9 mouse cellular contexts compared by ENCODE assay signal in the genomic region with DNA sequence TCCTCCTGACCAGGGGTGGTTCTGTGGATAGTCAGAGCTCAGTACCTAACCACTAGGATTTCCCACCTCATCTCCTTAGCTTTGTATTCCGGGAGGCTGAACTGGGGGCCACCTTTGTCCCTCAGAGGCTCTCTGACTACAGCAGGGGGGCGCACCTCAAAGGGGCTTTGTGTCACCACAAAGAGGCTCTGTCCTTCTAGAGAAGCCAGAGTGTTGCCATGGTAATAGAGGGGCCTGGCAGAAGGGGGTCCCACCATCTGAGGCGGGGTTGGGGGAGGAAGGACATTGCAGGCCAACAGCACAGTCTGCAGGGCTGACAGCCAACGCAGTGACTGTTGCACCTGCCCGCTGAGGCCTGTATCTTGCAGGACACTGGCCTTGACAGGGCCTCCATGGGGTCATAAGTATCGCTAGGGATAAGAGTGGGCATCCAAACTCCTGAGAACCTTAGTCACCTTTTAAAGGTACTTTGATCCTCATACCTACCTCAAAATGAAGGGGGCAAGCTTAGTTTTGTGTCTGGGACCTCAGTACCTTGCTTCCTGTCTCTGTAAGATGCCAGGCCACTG. TPM values are rescaled to one million over a fixed set of nuclear protein-coding genes. Genes with fewer than 3 reads are reported as not detected.
DNase-seq lines count a peak whose midpoint lies in the region; ATAC-seq and TF ChIP-seq lines count a peak whose summit lies in the region.
"Had no signal": no experiment of that assay in that cellular context is flagged by ENCODE, and none has a peak within 500 bp of the region (broad histone marks: within the 10 kb centered on the region; RNA-seq: fewer than 3 reads in every experiment).

No protein-coding gene starts in this region.

- WGBS in forebrain, embryonic 14.5 days = 4% methylated on average over 6 of the region's 6 CpGs
- 43% methylated on average over 6 of the region's 6 CpGs for WGBS in limb, embryonic 14.5 days

- DNase-seq in right cerebral cortex, postnatal 10 days (ENCODE audit: low spot score in 2 of 2) = peak; percentile 67 to 76
- no peak for DNase-seq in right cerebral cortex, postnatal 4 days
- peak; percentile 91 for DNase-seq in forebrain, embryonic 14.5 days (ENCODE audit: low spot score)
- DNase-seq in limb, embryonic 14.5 days (ENCODE audit: low spot score) = no peak
- peak; percentile 74 for DNase-seq in retina, embryonic 14.5 days (ENCODE audit: low spot score)
- no peak for DNase-seq in layer of hippocampus, adult 18-20 months (ENCODE audit: low spot score in 2 of 2)
- DNase-seq in kidney, adult 18-20 months = no peak
- DNase-seq: heart, postnatal 10 days had no signal

- ATAC-seq in forebrain, embryonic 14.5 days = peak; percentile 78
- ATAC-seq in limb, embryonic 14.5 days (ENCODE audit: low FRiP score, low read depth) = 0 out of 2 replicates have a peak, but pooled peaks have one; percentile 41
- no peak for ATAC-seq in megakaryocyte progenitor cell, adult 5-6 weeks (replicated peaks; ENCODE audit: poor library complexity)

- H3K9me3 ChIP-seq in forebrain, embryonic 14.5 days (replicated peaks; ENCODE audit: control insufficient read depth, low read length) = no peaks in the 10 kb centered on the region
- H3K9me3 ChIP-seq in limb, embryonic 14.5 days (ENCODE audit: control insufficient read depth, low read length) = no peaks in the 10 kb centered on the region

- no peak overlapping the region for H3K4me3 ChIP-seq in forebrain, embryonic 14.5 days (ENCODE audit: low read depth, low read length)
- H3K4me3 ChIP-seq in limb, embryonic 14.5 days (replicated peaks; ENCODE audit: low read length) = no peak overlapping the region

- peak overlapping the region; percentile 70 for H3K27ac ChIP-seq in forebrain, embryonic 14.5 days (ENCODE audit: low read depth, low read length)
- no peak overlapping the region for H3K27ac ChIP-seq in limb, embryonic 14.5 days (replicated peaks; ENCODE audit: low read depth, low read length)

- no peak overlapping the region for H3K4me2 ChIP-seq in forebrain, embryonic 14.5 days (ENCODE audit: low read length)
- no peak overlapping the region for H3K4me2 ChIP-seq in limb, embryonic 14.5 days (replicated peaks; ENCODE audit: low read depth, low read length, severe bottlenecking)

- peaks cover 55% of the 10 kb centered on the region for H3K4me1 ChIP-seq in forebrain, embryonic 14.5 days (ENCODE audit: control insufficient read depth, insufficient read depth, low read length)
- H3K4me1 ChIP-seq in limb, embryonic 14.5 days (ENCODE audit: control insufficient read depth, insufficient read depth, low read length) = peaks cover 2% of the 10 kb centered on the region; the same call in 1 of the 2 replicates

- no peak for TF ChIP-seq POLR2A in limb, embryonic 14.5 days (IDR thresholded peaks at IDR 0.05; ENCODE audit: borderline replicate concordance, extremely low read depth, insufficient read depth, insufficient read length)

- H3K27me3 ChIP-seq in forebrain, embryonic 14.5 days (replicated peaks; ENCODE audit: control insufficient read depth, insufficient read depth, low read length) = no peaks in the 10 kb centered on the region
- H3K27me3 ChIP-seq in limb, embryonic 14.5 days (ENCODE audit: control insufficient read depth, insufficient read depth, low read length) = no peaks in the 10 kb centered on the region

- H3K9ac ChIP-seq in forebrain, embryonic 14.5 days (ENCODE audit: low read length) = no peak overlapping the region
- H3K9ac ChIP-seq in limb, embryonic 14.5 days (ENCODE audit: low read depth, low read length, severe bottlenecking) = no peak overlapping the region

- no peaks in the 10 kb centered on the region for H3K36me3 ChIP-seq in forebrain, embryonic 14.5 days (ENCODE audit: control insufficient read depth, insufficient read depth, low read length)
- no peaks in the 10 kb centered on the region for H3K36me3 ChIP-seq in limb, embryonic 14.5 days (ENCODE audit: control insufficient read depth, insufficient read depth, low read length)

RNA-seq across cellular contexts. Expression of a gene that starts 32.6 kb away (rescaled TPM):
- 46.8 and 47.8 TPM in 2 replicates for polyA plus RNA-seq in forebrain, embryonic 14.5 days (2014; fragmentation: Nextera tagmentation; extraction: Ambion mirVana)
- polyA plus RNA-seq in limb, embryonic 14.5 days (2012; rRNA removed) = 33.6 and 42.9 TPM in 2 replicates
- 18.9 and 23.4 TPM in 2 replicates for polyA plus RNA-seq in limb, embryonic 14.5 days (2014; fragmentation: Nextera tagmentation; extraction: Ambion mirVana)
- 10 to 100 TPM; 33.2 to 38.6 TPM for total RNA-seq in layer of hippocampus, adult 18-20 months (2021)
- total RNA-seq in megakaryocyte progenitor cell, adult 5-6 weeks (2015) = 0.20 and 1.2 TPM in 2 replicates
- 0.83 and 7.9 TPM in 2 replicates for total RNA-seq in megakaryocyte progenitor cell, adult 5-6 weeks (2017)

RNA-seq across cellular contexts. Expression of a gene that starts 32.7 kb away (rescaled TPM):
- 78.7 and 81.3 TPM in 2 replicates for polyA plus RNA-seq in forebrain, embryonic 14.5 days (2014; fragmentation: Nextera tagmentation; extraction: Ambion mirVana)
- polyA plus RNA-seq in limb, embryonic 14.5 days (2012; rRNA removed) = 25.2 and 28.7 TPM in 2 replicates
- 24.0 and 25.1 TPM in 2 replicates for polyA plus RNA-seq in limb, embryonic 14.5 days (2014; fragmentation: Nextera tagmentation; extraction: Ambion mirVana)
- total RNA-seq in layer of hippocampus, adult 18-20 months (2021) = 100 to 1,000 TPM; 102 to 116 TPM
- 20.5 and 21.7 TPM in 2 replicates for total RNA-seq in megakaryocyte progenitor cell, adult 5-6 weeks (2015)
- total RNA-seq in megakaryocyte progenitor cell, adult 5-6 weeks (2017) = 7.6 and 8.6 TPM in 2 replicates

RNA-seq across cellular contexts. Expression of a gene that starts 45.6 kb away (rescaled TPM):
- polyA plus RNA-seq in forebrain, embryonic 14.5 days (2014; fragmentation: Nextera tagmentation; extraction: Ambion mirVana) = 22.0 and 23.5 TPM in 2 replicates
- 13.4 and 14.1 TPM in 2 replicates for polyA plus RNA-seq in limb, embryonic 14.5 days (2012; rRNA removed)
- polyA plus RNA-seq in limb, embryonic 14.5 days (2014; fragmentation: Nextera tagmentation; extraction: Ambion mirVana) = 13.6 and 18.4 TPM in 2 replicates
- total RNA-seq in layer of hippocampus, adult 18-20 months (2021) = 10 to 100 TPM; 15.3 to 22.4 TPM
- total RNA-seq in megakaryocyte progenitor cell, adult 5-6 weeks (2015) = 14.3 and 23.0 TPM in 2 replicates
- total RNA-seq in megakaryocyte progenitor cell, adult 5-6 weeks (2017) = 12.5 and 20.6 TPM in 2 replicates

RNA-seq across cellular contexts. Expression of a gene that starts 46.1 kb away (rescaled TPM):
- 54.6 and 71.9 TPM in 2 replicates for polyA plus RNA-seq in forebrain, embryonic 14.5 days (2014; fragmentation: Nextera tagmentation; extraction: Ambion mirVana)
- 84.5 and 110 TPM in 2 replicates for polyA plus RNA-seq in limb, embryonic 14.5 days (2012; rRNA removed)
- polyA plus RNA-seq in limb, embryonic 14.5 days (2014; fragmentation: Nextera tagmentation; extraction: Ambion mirVana) = 82.4 and 92.3 TPM in 2 replicates
- 10 to 100 TPM; 78.2 to 82.4 TPM for total RNA-seq in layer of hippocampus, adult 18-20 months (2021)
- total RNA-seq in megakaryocyte progenitor cell, adult 5-6 weeks (2015) = 42.8 and 55.1 TPM in 2 replicates
- 42.3 and 47.1 TPM in 2 replicates for total RNA-seq in megakaryocyte progenitor cell, adult 5-6 weeks (2017)

Comparison
In these comparisons a context has a peak if more than half of its experiments do, and no peak if none do; other contexts are left out.
1. DNase-seq: peak in right cerebral cortex, postnatal 10 days (2 of 2), forebrain, embryonic 14.5 days (single experiment) and retina, embryonic 14.5 days (single experiment); none in right cerebral cortex, postnatal 4 days (single experiment), limb, embryonic 14.5 days (single experiment), layer of hippocampus, adult 18-20 months (0 of 2) and kidney, adult 18-20 months (single experiment).
2. RNA of a gene that starts 32.7 kb away (total RNA-seq): 102 to 116 TPM in layer of hippocampus, adult 18-20 months; 7.6 to 21.7 TPM in megakaryocyte progenitor cell, adult 5-6 weeks; every median in the first group is over 4 times any median in the second.